Mouse (Mus musculus): ENCODE measurements around the gene Madd. TPM values are rescaled to one million over a fixed set of nuclear protein-coding genes. Genes with fewer than 3 reads are reported as not detected.

Gene Madd
- polyA plus RNA-seq, 1 experiment from 2014 or later, result 13.7 TPM

DNA sequence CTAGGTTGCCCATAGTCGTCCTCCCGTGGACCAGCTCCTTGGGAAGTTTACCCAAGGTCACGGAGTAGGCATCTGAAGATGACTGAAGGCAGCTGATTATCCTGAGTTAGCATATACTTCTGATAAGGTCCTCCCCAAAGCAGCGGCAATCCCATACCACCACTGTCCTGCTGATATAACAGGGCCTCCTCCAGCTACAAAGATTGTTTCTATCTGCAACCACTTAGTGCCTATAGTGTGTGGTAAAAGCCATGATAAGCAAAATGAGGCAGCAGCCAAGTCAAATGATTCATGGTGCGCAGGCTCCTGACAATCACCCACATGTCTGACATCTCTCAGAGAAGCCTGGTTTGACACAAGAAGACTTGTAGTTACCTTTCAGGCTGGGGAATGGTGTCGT is 18.6 kb downstream of the Madd start:
- Histone ChIP-seq H3K36me3 (ENCODE audit: control insufficient read depth, insufficient read depth, low read length) (peaks cover 3% of the 10 kb centered on the region; the same call in 1 of the 2 replicates), H3K4me2 (no peak overlapping the region), H3K4me1 (replicated peaks; ENCODE audit: control insufficient read depth, insufficient read depth, low read length) (peaks cover 18% of the 10 kb centered on the region), H3K27me3 (replicated peaks; ENCODE audit: control insufficient read depth, insufficient read depth, low read length) (no peaks in the 10 kb centered on the region), H3K9ac (ENCODE audit: low read depth, low read length) (no peak overlapping the region), H3K27ac (ENCODE audit: low read depth, low read length) (no peak overlapping the region), H3K4me3 (ENCODE audit: low read depth, low read length) (no peak overlapping the region), H3K9me3 (ENCODE audit: control insufficient read depth, low read length) (no peaks in the 10 kb centered on the region)
- DNase-seq (ENCODE audit: low spot score), result no peak
- peak; percentile 83 for ATAC-seq (replicated peaks; ENCODE audit: low FRiP score)
- WGBS, result 58% methylated on average over 6 of the region's 6 CpGs

GRCm38 (mm10) chr2:91163532-91163931 is 20.1 kb downstream of the Madd start:
- DNase-seq (ENCODE audit: low spot score) (no peak), ATAC-seq (replicated peaks; ENCODE audit: low FRiP score) (peak; percentile 50; the same call in 1 of the 2 replicates)
- H3K27ac ChIP-seq (ENCODE audit: low read depth, low read length), result no peak overlapping the region
- no peak overlapping the region for H3K9ac ChIP-seq (ENCODE audit: low read depth, low read length)
- peaks cover 18% of the 10 kb centered on the region for H3K4me1 ChIP-seq (replicated peaks; ENCODE audit: control insufficient read depth, insufficient read depth, low read length)
- H3K4me2 ChIP-seq, result no peak overlapping the region
- H3K27me3 ChIP-seq (replicated peaks; ENCODE audit: control insufficient read depth, insufficient read depth, low read length), result no peaks in the 10 kb centered on the region
- no peaks in the 10 kb centered on the region for H3K9me3 ChIP-seq (ENCODE audit: control insufficient read depth, low read length)
- peaks cover 3% of the 10 kb centered on the region; the same call in 1 of the 2 replicates for H3K36me3 ChIP-seq (ENCODE audit: control insufficient read depth, insufficient read depth, low read length)
- WGBS, result 70% methylated on average over 5 of the region's 5 CpGs
- H3K4me3 ChIP-seq (ENCODE audit: low read depth, low read length), result no peak overlapping the region

- DNase-seq (ENCODE audit: low spot score), result no peak
- ATAC-seq (replicated peaks; ENCODE audit: low FRiP score), result no peak
- no peaks in the 10 kb centered on the region for H3K9me3 ChIP-seq (ENCODE audit: control insufficient read depth, low read length)
- H3K4me3 ChIP-seq (ENCODE audit: low read depth, low read length), result no peak overlapping the region
- 73% methylated on average over 4 of the region's 4 CpGs for WGBS
- H3K4me1 ChIP-seq (replicated peaks; ENCODE audit: control insufficient read depth, insufficient read depth, low read length), result peaks cover 18% of the 10 kb centered on the region
- H3K4me2 ChIP-seq, result no peak overlapping the region
- peaks cover 3% of the 10 kb centered on the region; the same call in 1 of the 2 replicates for H3K36me3 ChIP-seq (ENCODE audit: control insufficient read depth, insufficient read depth, low read length)
- no peak overlapping the region for H3K27ac ChIP-seq (ENCODE audit: low read depth, low read length)
- H3K27me3 ChIP-seq (replicated peaks; ENCODE audit: control insufficient read depth, insufficient read depth, low read length), result no peaks in the 10 kb centered on the region
- H3K9ac ChIP-seq (ENCODE audit: low read depth, low read length), result no peak overlapping the region
Observed at GRCm38 (mm10) chr2:91162952-91163351, 20.7 kb downstream of the Madd start.

GRCm38 (mm10) chr2:91160591-91160990 is 23.0 kb downstream of the Madd start:
- WGBS, result 76% methylated on average over 6 of the region's 6 CpGs
- Histone ChIP-seq H3K36me3 (ENCODE audit: control insufficient read depth, insufficient read depth, low read length) (peaks cover 5% of the 10 kb centered on the region; the same call in 1 of the 2 replicates), H3K4me3 (ENCODE audit: low read depth, low read length) (no peak overlapping the region), H3K27ac (ENCODE audit: low read depth, low read length) (no peak overlapping the region), H3K4me1 (replicated peaks; ENCODE audit: control insufficient read depth, insufficient read depth, low read length) (peaks cover 18% of the 10 kb centered on the region), H3K9me3 (ENCODE audit: control insufficient read depth, low read length) (no peaks in the 10 kb centered on the region), H3K27me3 (replicated peaks; ENCODE audit: control insufficient read depth, insufficient read depth, low read length) (no peaks in the 10 kb centered on the region), H3K9ac (ENCODE audit: low read depth, low read length) (no peak overlapping the region), H3K4me2 (no peak overlapping the region)
- DNase-seq (ENCODE audit: low spot score) (no peak), ATAC-seq (replicated peaks; ENCODE audit: low FRiP score) (no peak)

GRCm38 (mm10) chr2:91157002-91157752 is 26.5 kb downstream of the Madd start:
- 60% methylated on average over 6 of the region's 6 CpGs for WGBS
- H3K27ac ChIP-seq (ENCODE audit: low read depth, low read length), result no peak overlapping the region
- H3K4me3 ChIP-seq (ENCODE audit: low read depth, low read length), result no peak overlapping the region
- DNase-seq (ENCODE audit: low spot score) (no peak), ATAC-seq (replicated peaks; ENCODE audit: low FRiP score) (no peak)
- H3K4me2 ChIP-seq, result no peak overlapping the region
- H3K27me3 ChIP-seq (replicated peaks; ENCODE audit: control insufficient read depth, insufficient read depth, low read length), result no peaks in the 10 kb centered on the region
- no peaks in the 10 kb centered on the region for H3K9me3 ChIP-seq (ENCODE audit: control insufficient read depth, low read length)
- H3K9ac ChIP-seq (ENCODE audit: low read depth, low read length), result no peak overlapping the region
- H3K4me1 ChIP-seq (replicated peaks; ENCODE audit: control insufficient read depth, insufficient read depth, low read length), result no peaks in the 10 kb centered on the region
- H3K36me3 ChIP-seq (ENCODE audit: control insufficient read depth, insufficient read depth, low read length), result peaks cover 7% of the 10 kb centered on the region; the same call in 1 of the 2 replicates

DNA sequence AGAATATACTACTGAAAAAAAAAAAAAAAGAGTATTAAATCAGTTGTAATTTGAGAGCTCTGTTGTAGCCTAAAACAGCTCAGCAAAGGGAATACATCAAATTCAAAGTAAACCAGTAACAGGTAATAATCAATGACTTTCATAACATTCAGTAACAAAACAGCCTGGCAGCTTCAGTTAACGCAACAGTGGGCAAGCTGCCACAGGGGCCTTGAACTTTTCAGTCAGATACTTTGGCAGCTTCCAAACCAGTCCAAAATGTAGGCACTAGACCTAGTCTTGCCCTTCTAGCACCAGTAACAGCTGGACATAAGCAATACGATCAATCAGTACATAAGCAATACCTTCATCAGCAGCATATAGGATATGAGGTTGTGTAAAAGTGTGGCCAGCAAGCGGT is 29.5 kb downstream of the Madd start:
- no peaks in the 10 kb centered on the region for H3K4me1 ChIP-seq (replicated peaks; ENCODE audit: control insufficient read depth, insufficient read depth, low read length)
- no peak for DNase-seq (ENCODE audit: low spot score)
- WGBS, result 93% methylated on average over 3 of the region's 3 CpGs
- no peak overlapping the region for H3K9ac ChIP-seq (ENCODE audit: low read depth, low read length)
- ATAC-seq (replicated peaks; ENCODE audit: low FRiP score), result no peak
- H3K9me3 ChIP-seq (ENCODE audit: control insufficient read depth, low read length), result no peaks in the 10 kb centered on the region
- no peak overlapping the region for H3K4me2 ChIP-seq
- peaks cover 10% of the 10 kb centered on the region; the same call in 1 of the 2 replicates for H3K36me3 ChIP-seq (ENCODE audit: control insufficient read depth, insufficient read depth, low read length)
- no peak overlapping the region for H3K4me3 ChIP-seq (ENCODE audit: low read depth, low read length)
- H3K27me3 ChIP-seq (replicated peaks; ENCODE audit: control insufficient read depth, insufficient read depth, low read length), result no peaks in the 10 kb centered on the region
- no peak overlapping the region for H3K27ac ChIP-seq (ENCODE audit: low read depth, low read length)

GRCm38 (mm10) chr2:91152885-91153377 is 30.7 kb downstream of the Madd start:
- DNase-seq (ENCODE audit: low spot score) (no peak), ATAC-seq (replicated peaks; ENCODE audit: low FRiP score) (no peak)
- Histone ChIP-seq H3K4me1 (replicated peaks; ENCODE audit: control insufficient read depth, insufficient read depth, low read length) (no peaks in the 10 kb centered on the region), H3K4me3 (ENCODE audit: low read depth, low read length) (no peak overlapping the region), H3K27ac (ENCODE audit: low read depth, low read length) (no peak overlapping the region), H3K27me3 (replicated peaks; ENCODE audit: control insufficient read depth, insufficient read depth, low read length) (no peaks in the 10 kb centered on the region), H3K9ac (ENCODE audit: low read depth, low read length) (no peak overlapping the region), H3K9me3 (ENCODE audit: control insufficient read depth, low read length) (no peaks in the 10 kb centered on the region), H3K4me2 (no peak overlapping the region), H3K36me3 (ENCODE audit: control insufficient read depth, insufficient read depth, low read length) (peaks cover 10% of the 10 kb centered on the region; the same call in 1 of the 2 replicates)
- 73% methylated on average over 3 of the region's 3 CpGs for WGBS

DNA sequence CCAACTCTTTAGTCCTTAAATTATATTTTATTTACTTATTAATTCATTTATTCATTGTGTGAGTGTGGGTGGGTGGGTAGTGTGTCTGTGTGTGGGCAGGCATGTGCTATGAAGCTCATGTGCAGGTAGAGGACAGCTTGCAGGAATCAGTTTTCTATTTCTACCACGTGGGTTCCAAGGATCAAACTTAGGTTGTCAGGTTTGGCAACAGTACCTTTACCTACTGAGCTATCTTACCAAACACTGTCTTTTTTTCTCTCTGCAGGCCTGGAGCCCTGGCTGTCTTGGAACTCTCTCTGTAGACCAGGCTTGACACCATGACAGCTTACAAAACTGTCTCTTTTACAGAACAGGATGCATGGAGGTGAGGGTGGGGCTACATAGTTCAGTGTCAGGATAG is 32.3 kb downstream of the Madd start:
- H3K9ac ChIP-seq (ENCODE audit: low read depth, low read length), result no peak overlapping the region
- H3K27me3 ChIP-seq (replicated peaks; ENCODE audit: control insufficient read depth, insufficient read depth, low read length), result no peaks in the 10 kb centered on the region
- DNase-seq (ENCODE audit: low spot score) (no peak), ATAC-seq (replicated peaks; ENCODE audit: low FRiP score) (no peak)
- WGBS, result 74% methylated on average over 1 of the region's 1 CpGs
- H3K36me3 ChIP-seq (ENCODE audit: control insufficient read depth, insufficient read depth, low read length), result peaks cover 8% of the 10 kb centered on the region; the same call in 1 of the 2 replicates
- H3K27ac ChIP-seq (ENCODE audit: low read depth, low read length), result no peak overlapping the region
- H3K4me1 ChIP-seq (replicated peaks; ENCODE audit: control insufficient read depth, insufficient read depth, low read length), result no peaks in the 10 kb centered on the region
- H3K4me2 ChIP-seq, result no peak overlapping the region
- no peak overlapping the region for H3K4me3 ChIP-seq (ENCODE audit: low read depth, low read length)
- no peaks in the 10 kb centered on the region for H3K9me3 ChIP-seq (ENCODE audit: control insufficient read depth, low read length)

GRCm38 (mm10) chr2:91148101-91148500 is 35.5 kb downstream of the Madd start:
- H3K27ac ChIP-seq (ENCODE audit: low read depth, low read length), result no peak overlapping the region
- H3K36me3 ChIP-seq (ENCODE audit: control insufficient read depth, insufficient read depth, low read length), result peaks cover 4% of the 10 kb centered on the region; the same call in 1 of the 2 replicates
- DNase-seq (ENCODE audit: low spot score) (no peak), ATAC-seq (replicated peaks; ENCODE audit: low FRiP score) (no peak)
- no peak overlapping the region for H3K4me3 ChIP-seq (ENCODE audit: low read depth, low read length)
- H3K9me3 ChIP-seq (ENCODE audit: control insufficient read depth, low read length), result no peaks in the 10 kb centered on the region
- H3K4me2 ChIP-seq, result no peak overlapping the region
- no peak overlapping the region for H3K9ac ChIP-seq (ENCODE audit: low read depth, low read length)
- no peaks in the 10 kb centered on the region for H3K4me1 ChIP-seq (replicated peaks; ENCODE audit: control insufficient read depth, insufficient read depth, low read length)
- no peaks in the 10 kb centered on the region for H3K27me3 ChIP-seq (replicated peaks; ENCODE audit: control insufficient read depth, insufficient read depth, low read length)
